Mouse (Mus musculus): ENCODE data around the gene Dctn3. TPM values are rescaled to one million over a fixed set of nuclear protein-coding genes. Genes with fewer than 3 reads are reported as not detected.
"Not testable (repeated sequence)": the region's sequence is repeated elsewhere in the genome, so short reads cannot be mapped to it uniquely, and the experiment has no call there.

Dctn3 gene
- polyA plus RNA-seq, 1 experiment from 2014 or later = 132 TPM

GRCm38 (mm10) chr4:41707011-41707535, 15.9 kb downstream of the Dctn3 start:
- peak; percentile 51 for ATAC-seq (ENCODE audit: insufficient read depth, low FRiP score)
- no peak overlapping the region for H3K27ac ChIP-seq (ENCODE audit: low read length)
- no peak overlapping the region for H3K4me2 ChIP-seq (ENCODE audit: low read depth, low read length)
- H3K9ac ChIP-seq (ENCODE audit: low read length) = no peak overlapping the region
- no peak overlapping the region for H3K4me3 ChIP-seq (replicated peaks; ENCODE audit: low read length)
- no peaks in the 10 kb centered on the region for H3K36me3 ChIP-seq (ENCODE audit: control insufficient read depth, insufficient read depth, low read length)
- no peaks in the 10 kb centered on the region for H3K9me3 ChIP-seq (replicated peaks; ENCODE audit: control insufficient read depth, low read length)
- peaks cover 17% of the 10 kb centered on the region for H3K4me1 ChIP-seq (ENCODE audit: control insufficient read depth, insufficient read depth, low read length)
- WGBS = 4% methylated on average over 13 of the region's 13 CpGs
- H3K27me3 ChIP-seq (ENCODE audit: control insufficient read depth, insufficient read depth, low read length) = peaks cover 14% of the 10 kb centered on the region

- no peak overlapping the region for H3K27ac ChIP-seq (ENCODE audit: low read length)
Measured at GRCm38 (mm10) chr4:41705922-41706754, 16.8 kb downstream of the Dctn3 start.

GRCm38 (mm10) chr4:41704651-41705050, 18.3 kb downstream of the Dctn3 start:
- 4% methylated on average over 5 of the region's 5 CpGs for WGBS
- Histone ChIP-seq H3K4me1 (ENCODE audit: control insufficient read depth, insufficient read depth, low read length) (0 out of 2 replicates have a peak, but pooled peaks cover 9% of the 10 kb centered on the region), H3K4me3 (replicated peaks; ENCODE audit: low read length) (no peak overlapping the region), H3K9me3 (replicated peaks; ENCODE audit: control insufficient read depth, low read length) (no peaks in the 10 kb centered on the region), H3K36me3 (ENCODE audit: control insufficient read depth, insufficient read depth, low read length) (no peaks in the 10 kb centered on the region), H3K9ac (ENCODE audit: low read length) (no peak overlapping the region), H3K27ac (ENCODE audit: low read length) (no peak overlapping the region), H3K4me2 (ENCODE audit: low read depth, low read length) (no peak overlapping the region), H3K27me3 (ENCODE audit: control insufficient read depth, insufficient read depth, low read length) (peaks cover 14% of the 10 kb centered on the region)
- ATAC-seq (ENCODE audit: insufficient read depth, low FRiP score) = no peak

More at GRCm38 (mm10) chr4:41705922-41706754, 16.8 kb downstream of the Dctn3 start:
- Histone ChIP-seq H3K4me3 (replicated peaks; ENCODE audit: low read length) (no peak overlapping the region), H3K4me2 (ENCODE audit: low read depth, low read length) (no peak overlapping the region), H3K9me3 (replicated peaks; ENCODE audit: control insufficient read depth, low read length) (no peaks in the 10 kb centered on the region), H3K4me1 (ENCODE audit: control insufficient read depth, insufficient read depth, low read length) (0 out of 2 replicates have a peak, but pooled peaks cover 9% of the 10 kb centered on the region), H3K36me3 (ENCODE audit: control insufficient read depth, insufficient read depth, low read length) (no peaks in the 10 kb centered on the region), H3K9ac (ENCODE audit: low read length) (no peak overlapping the region), H3K27me3 (ENCODE audit: control insufficient read depth, insufficient read depth, low read length) (peaks cover 14% of the 10 kb centered on the region)
- 63% methylated on average over 19 of the region's 19 CpGs for WGBS
- no peak for ATAC-seq (ENCODE audit: insufficient read depth, low FRiP score)

- H3K4me2 ChIP-seq (ENCODE audit: low read depth, low read length); H3K9me3 ChIP-seq (replicated peaks; ENCODE audit: control insufficient read depth, low read length); H3K9ac ChIP-seq (ENCODE audit: low read length); H3K4me1 ChIP-seq (ENCODE audit: control insufficient read depth, insufficient read depth, low read length); ATAC-seq (ENCODE audit: insufficient read depth, low FRiP score); H3K36me3 ChIP-seq (ENCODE audit: control insufficient read depth, insufficient read depth, low read length); H3K27ac ChIP-seq (ENCODE audit: low read length); H3K4me3 ChIP-seq (replicated peaks; ENCODE audit: low read length): not testable (repeated sequence)
- H3K27me3 ChIP-seq (ENCODE audit: control insufficient read depth, insufficient read depth, low read length) = peaks cover 14% of the 10 kb centered on the region
- WGBS = 71% methylated on average over 2 of the region's 2 CpGs
Measured at GRCm38 (mm10) chr4:41702226-41702625, 20.7 kb downstream of the Dctn3 start.

GRCm38 (mm10) chr4:41700224-41700623, 22.7 kb downstream of the Dctn3 start:
- H3K27me3 ChIP-seq (ENCODE audit: control insufficient read depth, insufficient read depth, low read length); H3K9me3 ChIP-seq (replicated peaks; ENCODE audit: control insufficient read depth, low read length); H3K27ac ChIP-seq (ENCODE audit: low read length); ATAC-seq (ENCODE audit: insufficient read depth, low FRiP score); H3K4me2 ChIP-seq (ENCODE audit: low read depth, low read length); H3K9ac ChIP-seq (ENCODE audit: low read length); H3K4me3 ChIP-seq (replicated peaks; ENCODE audit: low read length); H3K36me3 ChIP-seq (ENCODE audit: control insufficient read depth, insufficient read depth, low read length); H3K4me1 ChIP-seq (ENCODE audit: control insufficient read depth, insufficient read depth, low read length): not testable (repeated sequence)
- WGBS = 100% methylated on average over 1 of the region's 8 CpGs

GRCm38 (mm10) chr4:41699783-41700182, 23.2 kb downstream of the Dctn3 start, which contains the start of gene Il11ra1:
Gene Il11ra1 (plus strand): TSS chr4:41699989.
- H3K9ac ChIP-seq (ENCODE audit: low read length); H3K4me1 ChIP-seq (ENCODE audit: control insufficient read depth, insufficient read depth, low read length); H3K36me3 ChIP-seq (ENCODE audit: control insufficient read depth, insufficient read depth, low read length); H3K4me2 ChIP-seq (ENCODE audit: low read depth, low read length); H3K9me3 ChIP-seq (replicated peaks; ENCODE audit: control insufficient read depth, low read length); ATAC-seq (ENCODE audit: insufficient read depth, low FRiP score); H3K4me3 ChIP-seq (replicated peaks; ENCODE audit: low read length); H3K27me3 ChIP-seq (ENCODE audit: control insufficient read depth, insufficient read depth, low read length); H3K27ac ChIP-seq (ENCODE audit: low read length): not testable (repeated sequence)
- WGBS = 72% methylated on average over 9 of the region's 10 CpGs

GRCm38 (mm10) chr4:41698421-41699016, 24.5 kb downstream of the Dctn3 start:
- H3K36me3 ChIP-seq (ENCODE audit: control insufficient read depth, insufficient read depth, low read length); H3K4me3 ChIP-seq (replicated peaks; ENCODE audit: low read length); ATAC-seq (ENCODE audit: insufficient read depth, low FRiP score); H3K4me1 ChIP-seq (ENCODE audit: control insufficient read depth, insufficient read depth, low read length); H3K4me2 ChIP-seq (ENCODE audit: low read depth, low read length); H3K9me3 ChIP-seq (replicated peaks; ENCODE audit: control insufficient read depth, low read length); H3K9ac ChIP-seq (ENCODE audit: low read length); H3K27ac ChIP-seq (ENCODE audit: low read length); H3K27me3 ChIP-seq (ENCODE audit: control insufficient read depth, insufficient read depth, low read length): not testable (repeated sequence)
- 6% methylated on average over 22 of the region's 32 CpGs for WGBS

GRCm38 (mm10) chr4:41696930-41697841, 25.8 kb downstream of the Dctn3 start, which contains the start of gene Cntfr:
Gene Cntfr (minus strand): TSS chr4:41697089.
- H3K27me3 ChIP-seq (ENCODE audit: control insufficient read depth, insufficient read depth, low read length); H3K4me2 ChIP-seq (ENCODE audit: low read depth, low read length); H3K9ac ChIP-seq (ENCODE audit: low read length); H3K4me1 ChIP-seq (ENCODE audit: control insufficient read depth, insufficient read depth, low read length); H3K9me3 ChIP-seq (replicated peaks; ENCODE audit: control insufficient read depth, low read length); H3K36me3 ChIP-seq (ENCODE audit: control insufficient read depth, insufficient read depth, low read length); H3K4me3 ChIP-seq (replicated peaks; ENCODE audit: low read length); H3K27ac ChIP-seq (ENCODE audit: low read length); ATAC-seq (ENCODE audit: insufficient read depth, low FRiP score): not testable (repeated sequence)
- WGBS = 28% methylated on average over 29 of the region's 40 CpGs

All from stomach, embryonic 16.5 days (tissue).